Mouse (Mus musculus) liver, embryonic 13.5 days (tissue): Measurements from ENCODE around the gene Atg4d. TPM values are rescaled to one million over a fixed set of nuclear protein-coding genes. Genes with fewer than 3 reads are reported as not detected.
"Not testable (repeated sequence)": the region's sequence is repeated elsewhere in the genome, so short reads cannot be mapped to it uniquely, and the experiment has no call there.

Experiments used
- ATAC-seq: fragments of 200-750 bp; cut with Nextera tagmentation; 2 replicates; pipeline ENCODE4 v1.8.0; 2017; ENCODE audit warnings: low read depth, mild to moderate bottlenecking, moderate number of reproducible peaks, moderate library complexity
- DNase-seq: peaks from one replicate; pipeline ENCODE4 v3.0.0; 2022
- H3K27ac ChIP-seq: fragments of 300-500 bp; sonication (generic); 2 replicates; pipeline ENCODE4 v1.5.1; 2015; ENCODE audit warnings: moderate library complexity, mild to moderate bottlenecking, inconsistent platforms
- H3K27me3 ChIP-seq: fragments of 300-500 bp; sonication (generic); 2 replicates; pipeline ENCODE4 v1.6.1; 2015; ENCODE audit warnings: mild to moderate bottlenecking, inconsistent platforms
- H3K36me3 ChIP-seq: fragments of 300-500 bp; sonication (generic); 2 replicates; pipeline ENCODE4 v1.6.1; 2015; ENCODE audit warnings: mild to moderate bottlenecking, inconsistent platforms
- H3K4me1 ChIP-seq: fragments of 300-500 bp; sonication (generic); replicated peaks from 2 replicates; pipeline ENCODE4 v1.6.1; 2015; ENCODE audit warnings: inconsistent platforms
- H3K4me2 ChIP-seq: fragments of 300-500 bp; sonication (generic); 2 replicates; pipeline ENCODE4 v1.6.1; 2015; ENCODE audit warnings: inconsistent platforms, mild to moderate bottlenecking, moderate library complexity
- H3K4me3 ChIP-seq: fragments of 300-500 bp; sonication (generic); replicated peaks from 2 replicates; pipeline ENCODE4 v1.5.1; 2015; ENCODE audit warnings: mild to moderate bottlenecking, inconsistent platforms
- H3K9ac ChIP-seq: fragments of 300-500 bp; sonication (generic); 2 replicates; pipeline ENCODE4 v1.6.1; 2015; ENCODE audit warnings: mild to moderate bottlenecking, inconsistent platforms
- H3K9me3 ChIP-seq: fragments of 300-500 bp; sonication (generic); replicated peaks from 2 replicates; pipeline ENCODE4 v1.6.1; 2016; ENCODE audit warnings: inconsistent platforms
- WGBS: fragments of 180-500 bp; shearing (Covaris S2); methylation state at CpG from one replicate; pipeline ENCODE4 v1.1.7; 2015; ENCODE audit not compliant: insufficient replicate concordance; 5-methylcytosine and 5-hydroxymethylcytosine counted together
- polyA plus RNA-seq: library from polyadenylated mRNA; unstranded; fragments of >200 nt; fragmentation: Nextera tagmentation; extraction: Ambion mirVana; gene quantifications from 2 replicates; pipeline ENCODE4 v1.2.1, GENCODE M21; 2015

Gene Atg4d
- polyA plus RNA-seq: 85.5 and 86.2 TPM in 2 replicates

- H3K4me1 ChIP-seq: peaks cover 69% of the 10 kb centered on the region
- H3K27me3 ChIP-seq: no peaks in the 10 kb centered on the region
- H3K27ac ChIP-seq: peak within 1 kb of the TSS; percentile 100
- peak within 1 kb of the TSS; percentile 88 for H3K4me2 ChIP-seq
- peaks cover 39% of the 10 kb centered on the region for H3K36me3 ChIP-seq
- DNase-seq (peak; percentile 100), ATAC-seq (peak; percentile 90)
- under 1% methylated on average over 49 of the region's 49 CpGs for WGBS
- H3K9me3 ChIP-seq: no peaks in the 10 kb centered on the region
- H3K4me3 ChIP-seq: peak within 1 kb of the TSS; percentile 97
- peak within 1 kb of the TSS; percentile 97 for H3K9ac ChIP-seq
Measured at GRCm38 (mm10) chr9:21265000-21265561, at the start of gene Atg4d. TSS of gene Atg4d (plus strand) at chr9:21265293.

- no peaks in the 10 kb centered on the region for H3K9me3 ChIP-seq
- no peaks in the 10 kb centered on the region for H3K27me3 ChIP-seq
- WGBS: 67% methylated on average over 25 of the region's 25 CpGs
- no peak overlapping the region for H3K4me3 ChIP-seq
- H3K4me1 ChIP-seq: peaks cover 6% of the 10 kb centered on the region
- DNase-seq: no peak
- no peak for ATAC-seq
- no peak overlapping the region for H3K4me2 ChIP-seq
- H3K36me3 ChIP-seq: no peaks in the 10 kb centered on the region
- H3K9ac ChIP-seq: no peak overlapping the region
- no peak overlapping the region for H3K27ac ChIP-seq
Measured at GRCm38 (mm10) chr9:21216050-21216841, 48.8 kb upstream of the Atg4d start.

GRCm38 (mm10) chr9:21219820-21220219, 45.3 kb upstream of the Atg4d start:
- DNase-seq (no peak), ATAC-seq (no peak)
- H3K4me3 ChIP-seq: no peak overlapping the region
- no peaks in the 10 kb centered on the region; the same call in 1 of the 2 replicates for H3K9me3 ChIP-seq
- H3K27me3 ChIP-seq: no peaks in the 10 kb centered on the region
- WGBS: 35% methylated on average over 3 of the region's 3 CpGs
- H3K4me1 ChIP-seq: peaks cover 21% of the 10 kb centered on the region
- H3K36me3 ChIP-seq: no peaks in the 10 kb centered on the region
- no peak overlapping the region for H3K4me2 ChIP-seq
- H3K27ac ChIP-seq: no peak overlapping the region
- no peak overlapping the region for H3K9ac ChIP-seq

- Histone ChIP-seq H3K27me3 (no peaks in the 10 kb centered on the region), H3K4me1 (peaks cover 30% of the 10 kb centered on the region), H3K9ac (peak overlapping the region; percentile 62), H3K4me3 (peak overlapping the region; percentile 58), H3K9me3 (no peaks in the 10 kb centered on the region; the same call in 1 of the 2 replicates), H3K4me2 (peak overlapping the region; percentile 76), H3K27ac (peak overlapping the region; percentile 85), H3K36me3 (no peaks in the 10 kb centered on the region)
- peak; percentile 94 for DNase-seq
- 2% methylated on average over 21 of the region's 21 CpGs for WGBS
- ATAC-seq: peak; percentile 93
Measured at GRCm38 (mm10) chr9:21220490-21221382, 44.4 kb upstream of the Atg4d start.

GRCm38 (mm10) chr9:21221383-21221929, 43.6 kb upstream of the Atg4d start:
- WGBS: 9% methylated on average over 7 of the region's 7 CpGs
- peak overlapping the region; percentile 76 for H3K4me2 ChIP-seq
- H3K4me3 ChIP-seq: peak overlapping the region; percentile 58
- H3K27ac ChIP-seq: peak overlapping the region; percentile 85
- no peaks in the 10 kb centered on the region for H3K36me3 ChIP-seq
- H3K4me1 ChIP-seq: peaks cover 35% of the 10 kb centered on the region
- H3K9me3 ChIP-seq: no peaks in the 10 kb centered on the region; the same call in 1 of the 2 replicates
- ATAC-seq (0 out of 2 replicates have a peak, but pooled peaks have one; percentile 32), DNase-seq (peak; percentile 63)
- peak overlapping the region; percentile 62; the same call in 1 of the 2 replicates for H3K9ac ChIP-seq
- H3K27me3 ChIP-seq: no peaks in the 10 kb centered on the region

GRCm38 (mm10) chr9:21223490-21223889, 41.6 kb upstream of the Atg4d start:
- not testable (repeated sequence) for H3K4me3 ChIP-seq, DNase-seq, H3K27me3 ChIP-seq, H3K4me2 ChIP-seq, H3K9me3 ChIP-seq, H3K36me3 ChIP-seq, H3K27ac ChIP-seq, H3K9ac ChIP-seq, ATAC-seq
- peaks cover 54% of the 10 kb centered on the region for H3K4me1 ChIP-seq
- 76% methylated on average over 2 of the region's 2 CpGs for WGBS

GRCm38 (mm10) chr9:21223906-21224305, 41.2 kb upstream of the Atg4d start:
- ATAC-seq: no peak

GRCm38 (mm10) chr9:21224576-21225414, 40.3 kb upstream of the Atg4d start:
- Histone ChIP-seq H3K36me3 (peaks cover 9% of the 10 kb centered on the region), H3K4me2 (peak overlapping the region; percentile 72), H3K27ac (peak overlapping the region; percentile 44), H3K9ac (peak overlapping the region; percentile 41; the same call in 1 of the 2 replicates), H3K4me3 (peak overlapping the region; percentile 51), H3K9me3 (no peaks in the 10 kb centered on the region; the same call in 1 of the 2 replicates), H3K27me3 (no peaks in the 10 kb centered on the region), H3K4me1 (peaks cover 58% of the 10 kb centered on the region)
- ATAC-seq: no peak
- 18% methylated on average over 26 of the region's 26 CpGs for WGBS
- DNase-seq: peak; percentile 64

More at GRCm38 (mm10) chr9:21223906-21224305, 41.2 kb upstream of the Atg4d start:
- Histone ChIP-seq H3K4me3 (no peak overlapping the region), H3K9ac (no peak overlapping the region), H3K4me2 (no peak overlapping the region), H3K4me1 (peaks cover 54% of the 10 kb centered on the region), H3K9me3 (no peaks in the 10 kb centered on the region; the same call in 1 of the 2 replicates), H3K27me3 (no peaks in the 10 kb centered on the region), H3K36me3 (0 out of 2 replicates have a peak, but pooled peaks cover under 1% of the 10 kb centered on the region), H3K27ac (no peak overlapping the region)
- no peak for DNase-seq
- 77% methylated on average over 6 of the region's 6 CpGs for WGBS

- peaks cover 15% of the 10 kb centered on the region for H3K36me3 ChIP-seq
- H3K9me3 ChIP-seq: no peaks in the 10 kb centered on the region; the same call in 1 of the 2 replicates
- ATAC-seq: no peak
- H3K4me1 ChIP-seq: peaks cover 58% of the 10 kb centered on the region
- peak overlapping the region; percentile 44 for H3K27ac ChIP-seq
- H3K4me2 ChIP-seq: peak overlapping the region; percentile 72
- H3K9ac ChIP-seq: peak overlapping the region; percentile 41; the same call in 1 of the 2 replicates
- H3K4me3 ChIP-seq: peak overlapping the region; percentile 51
- DNase-seq: no peak
- WGBS: 10% methylated on average over 7 of the region's 7 CpGs
- no peaks in the 10 kb centered on the region for H3K27me3 ChIP-seq
Measured at GRCm38 (mm10) chr9:21225415-21225758, 39.7 kb upstream of the Atg4d start.

GRCm38 (mm10) chr9:21227342-21227741, 37.8 kb upstream of the Atg4d start:
- ATAC-seq: peak; percentile 53
- Histone ChIP-seq H3K36me3 (peaks cover 35% of the 10 kb centered on the region), H3K9me3 (no peaks in the 10 kb centered on the region; the same call in 1 of the 2 replicates), H3K4me2 (peak overlapping the region; percentile 67), H3K9ac (peak overlapping the region; percentile 53), H3K27ac (peak overlapping the region; percentile 25; the same call in 1 of the 2 replicates), H3K27me3 (no peaks in the 10 kb centered on the region), H3K4me1 (peaks cover 53% of the 10 kb centered on the region), H3K4me3 (peak overlapping the region; percentile 45)
- DNase-seq: peak; percentile 36
- 20% methylated on average over 16 of the region's 16 CpGs for WGBS
